Comparison of ENCODE assay signal across 10 mouse cellular contexts in genomic region chr4:88218797-88219196, GRCm38 (mm10).
"Had no signal": no experiment of that assay in that cellular context is flagged by ENCODE, and none has a peak within 500 bp of the region (broad histone marks: within the 10 kb centered on the region; RNA-seq: fewer than 3 reads in every experiment).

No protein-coding gene starts in this region.

- ATAC-seq: midbrain, embryonic 16.5 days had no signal

- DNase-seq: kidney, adult 2 months; kidney, postnatal 25 days; layer of hippocampus, postnatal 36 days; liver, embryonic 13.5 days; lung, adult 2 months; lung, postnatal 14 days; lung, postnatal 4 days; thymus, adult 2 months; thymus, postnatal 36 days had no signal
